Mouse (Mus musculus) lung, adult 2 months (tissue): Measurements from ENCODE around the gene Aoc3.

ENCODE experiments used
- CTCF ChIP-seq: fragments of 200-500 bp; IDR thresholded peaks from 2 replicates; pipeline ENCODE4 v1.5.1; 2011; ENCODE audit warnings: mild to moderate bottlenecking, low read length, control low read depth; ENCODE audit not compliant: insufficient read depth
- POLR2A ChIP-seq: fragments of 200-500 bp; IDR thresholded peaks from 2 replicates; pipeline ENCODE4 v1.6.1; 2011; ENCODE audit warnings: low read depth, mild to moderate bottlenecking, control low read depth, low read length, borderline replicate concordance; ENCODE audit errors: extremely low read depth

- TF ChIP-seq CTCF (no peak), POLR2A (no peak)
These were observed 19.3 kb upstream of the Aoc3 start for GRCm38 (mm10) chr11:101311083-101311482.
